Mouse (Mus musculus) cerebellum, postnatal 36 days (tissue): ENCODE measurements around the gene Tnfaip6.
A peak's percentile ranks its signal among the peaks of the same experiment; 100 is the strongest.
"Not testable (repeated sequence)": the region's sequence is repeated elsewhere in the genome, so short reads cannot be mapped to it uniquely, and the experiment has no call there.

ENCODE experiments used
- DNase-seq, 2 experiments: peaks; one replicate each; pipeline ENCODE4 v3.0.0; 2021 to 2022; ENCODE audit warnings: mixed read lengths in 2 of 2

Tnfaip6 gene

GRCm38 (mm10) chr2:52037882-52038281, at the start of gene Tnfaip6:
Tnfaip6 (plus strand) TSS chr2:52038009.
- peak; percentile 9 to 33 for DNase-seq

- no peak for DNase-seq
Measured at GRCm38 (mm10) chr2:51989559-51989958, 48.2 kb upstream of the Tnfaip6 start.

GRCm38 (mm10) chr2:51991447-51991846, 46.4 kb upstream of the Tnfaip6 start:
- DNase-seq, result no peak

- no peak for DNase-seq
Measured at GRCm38 (mm10) chr2:51999996-52000395, 37.8 kb upstream of the Tnfaip6 start.

- no peak for DNase-seq
Measured at GRCm38 (mm10) chr2:52001521-52001920, 36.3 kb upstream of the Tnfaip6 start.

GRCm38 (mm10) chr2:52002299-52002698, 35.5 kb upstream of the Tnfaip6 start:
- DNase-seq, result not testable (repeated sequence)

GRCm38 (mm10) chr2:52006380-52006779, 31.4 kb upstream of the Tnfaip6 start:
- DNase-seq, result no peak

GRCm38 (mm10) chr2:52011820-52012219, 26.0 kb upstream of the Tnfaip6 start:
- DNase-seq, result not testable (repeated sequence)

- DNase-seq, result peak; percentile 65 to 68
Measured at GRCm38 (mm10) chr2:52013306-52013820, 24.4 kb upstream of the Tnfaip6 start.

- DNase-seq, result no peak
Measured at GRCm38 (mm10) chr2:52016361-52016760, 21.4 kb upstream of the Tnfaip6 start.

GRCm38 (mm10) chr2:52027061-52027460, 10.7 kb upstream of the Tnfaip6 start:
- DNase-seq, result no peak

- DNase-seq, result no peak
Measured at GRCm38 (mm10) chr2:52029426-52029825, 8.4 kb upstream of the Tnfaip6 start.

GRCm38 (mm10) chr2:52031491-52031890, 6.3 kb upstream of the Tnfaip6 start:
- no peak for DNase-seq

- DNase-seq, result no peak
Measured at GRCm38 (mm10) chr2:52034601-52035000, 3.2 kb upstream of the Tnfaip6 start.

GRCm38 (mm10) chr2:52035144-52035543, 2.7 kb upstream of the Tnfaip6 start:
- DNase-seq, result no peak

GRCm38 (mm10) chr2:52036929-52037595, 747 bp upstream of the Tnfaip6 start:
- no peak for DNase-seq

GRCm38 (mm10) chr2:52038558-52038957, 749 bp downstream of the Tnfaip6 start:
- DNase-seq, result no peak

GRCm38 (mm10) chr2:52039083-52039801, 1.4 kb downstream of the Tnfaip6 start:
- no peak for DNase-seq

GRCm38 (mm10) chr2:52042132-52042531, 4.3 kb downstream of the Tnfaip6 start:
- DNase-seq, result no peak

- DNase-seq, result no peak
Measured at GRCm38 (mm10) chr2:52042714-52043113, 4.9 kb downstream of the Tnfaip6 start.

GRCm38 (mm10) chr2:52043485-52043884, 5.7 kb downstream of the Tnfaip6 start:
- no peak for DNase-seq

GRCm38 (mm10) chr2:52046032-52046431, 8.2 kb downstream of the Tnfaip6 start:
- DNase-seq, result no peak

- DNase-seq, result no peak
Measured at GRCm38 (mm10) chr2:52050823-52051222, 13.0 kb downstream of the Tnfaip6 start.

GRCm38 (mm10) chr2:52052335-52052734, 14.5 kb downstream of the Tnfaip6 start:
- DNase-seq, result no peak
